Mouse (Mus musculus): ENCODE results near the gene Alox12e.
"Not testable (repeated sequence)": the region's sequence is repeated elsewhere in the genome, so short reads cannot be mapped to it uniquely, and the experiment has no call there.

Alox12e gene

DNA sequence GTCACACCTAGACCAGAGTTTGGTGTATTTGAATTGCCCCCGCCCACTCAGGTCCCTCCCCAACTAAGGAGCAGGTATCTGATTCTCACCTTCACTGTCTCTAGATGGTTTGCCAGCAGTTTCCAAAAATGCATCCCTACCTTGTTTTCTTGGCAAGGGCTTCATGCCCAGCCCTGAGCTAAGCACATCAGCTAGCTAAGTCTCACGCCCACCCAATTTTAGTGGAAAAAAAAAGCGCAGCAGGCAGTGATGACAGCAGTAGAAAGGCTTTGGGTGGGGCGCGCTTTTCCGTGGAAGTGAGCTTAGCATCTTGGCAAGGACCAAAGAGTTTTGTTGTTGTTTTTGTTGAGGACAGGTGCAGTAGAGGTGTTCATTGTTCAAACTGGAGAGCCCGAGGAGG is at the start of gene Alox12e:
Alox12e (minus strand) TSS at position 101 of the 400 bp plus-strand sequence.
- DNase-seq, result no peak

DNA sequence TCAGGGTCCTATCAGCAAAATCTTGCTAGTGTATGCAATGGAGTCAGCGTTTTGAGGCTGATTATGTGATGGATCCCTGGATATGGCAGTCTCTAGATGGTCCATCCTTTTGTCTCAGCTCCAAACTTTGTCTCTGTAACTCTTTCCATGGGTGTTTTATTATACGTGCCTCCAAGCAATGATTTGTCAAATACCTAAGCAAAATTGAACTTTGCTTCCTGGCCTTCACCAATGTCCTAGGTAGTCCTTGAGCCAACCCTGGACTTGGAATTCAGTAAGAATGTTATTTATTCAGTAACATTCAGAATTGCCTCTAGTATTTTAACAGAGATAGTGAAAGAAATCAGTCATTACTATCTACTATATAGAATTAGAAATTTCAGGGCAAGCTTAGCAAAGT is 46.2 kb upstream of the Alox12e start:
- DNase-seq, result not testable (repeated sequence)

DNA sequence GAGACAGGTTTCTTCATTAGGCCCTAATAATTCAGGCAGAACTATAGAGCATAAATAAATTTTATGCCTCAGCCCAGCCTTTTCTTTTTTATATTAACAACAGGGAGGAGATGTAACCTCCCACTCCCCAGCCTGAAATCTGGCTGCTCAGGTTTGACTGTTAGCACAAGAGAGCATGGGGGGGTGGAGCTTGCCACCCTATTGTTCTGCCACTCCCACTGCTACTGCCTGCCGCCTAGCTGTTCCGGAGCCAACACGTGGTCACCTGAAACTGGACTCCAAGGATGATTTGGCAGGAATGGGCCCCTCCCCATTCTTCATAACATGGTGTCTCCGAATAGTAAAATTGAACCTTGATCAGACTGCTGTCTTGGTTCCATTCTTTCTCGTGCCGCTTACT is 45.3 kb upstream of the Alox12e start:
- DNase-seq, result peak; percentile 40

DNA sequence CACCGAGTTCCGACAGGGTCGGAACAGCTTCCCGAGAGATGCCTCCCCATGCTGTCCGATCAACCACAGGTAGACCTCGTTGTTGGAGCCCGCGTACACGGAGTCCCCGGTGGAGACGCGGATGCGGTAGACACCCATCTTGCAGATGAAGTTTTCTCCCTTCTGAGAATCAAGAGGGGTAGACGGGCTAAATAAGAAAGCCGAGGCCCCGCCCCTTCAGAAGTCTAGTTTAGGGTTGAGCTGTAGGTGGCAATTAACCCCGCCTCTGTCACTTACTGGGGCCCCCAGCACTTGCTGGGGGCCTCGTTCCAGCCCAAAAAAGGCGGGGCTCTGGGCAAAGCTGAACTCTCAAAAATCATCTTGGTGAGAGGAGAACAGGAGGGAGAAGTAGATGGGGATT is 29.4 kb upstream of the Alox12e start, which contains the start of gene Alox15:
Alox15 (minus strand) TSS at position 164 of the 400 bp plus-strand sequence.
- DNase-seq, result no peak

DNA sequence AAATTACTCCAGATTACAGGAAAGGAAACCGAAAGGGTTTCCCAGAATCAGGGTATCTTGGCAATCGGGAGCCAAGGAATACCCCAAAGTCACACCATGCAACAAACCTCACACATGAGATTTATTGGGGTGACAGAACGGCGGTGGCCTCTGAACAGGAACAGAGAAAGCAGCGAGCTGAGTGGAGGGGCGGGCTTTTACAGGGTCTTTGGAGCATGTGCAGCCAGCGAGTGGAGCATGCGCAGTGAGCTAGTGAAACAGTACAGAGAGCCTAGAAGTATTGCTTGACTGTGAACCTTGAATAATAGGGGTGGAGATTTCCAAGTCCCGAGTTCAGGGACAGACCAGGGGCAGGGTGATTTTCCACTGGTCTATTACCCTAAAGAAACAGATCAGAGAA is 26.2 kb upstream of the Alox12e start:
- no peak for DNase-seq

DNA sequence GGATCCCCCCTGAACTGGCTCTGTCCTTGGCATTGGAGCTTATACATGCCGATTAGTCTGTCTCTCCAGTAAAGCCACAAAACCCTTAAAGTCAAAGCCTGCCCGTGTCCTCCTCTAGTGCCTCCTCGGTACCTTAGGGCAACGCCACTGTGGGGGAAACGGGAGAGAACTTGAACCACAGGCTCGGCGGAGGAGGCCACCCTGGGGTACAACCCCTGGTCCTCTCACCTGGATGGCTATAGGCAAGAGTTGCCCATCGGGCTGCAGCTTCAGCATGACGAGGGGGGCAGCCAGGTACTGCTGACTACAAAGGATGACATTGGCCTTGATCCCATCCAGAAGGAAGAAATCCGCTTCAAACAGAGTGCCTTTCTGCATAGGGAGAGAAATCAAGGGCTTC is 25.4 kb upstream of the Alox12e start:
- DNase-seq, result no peak

DNA sequence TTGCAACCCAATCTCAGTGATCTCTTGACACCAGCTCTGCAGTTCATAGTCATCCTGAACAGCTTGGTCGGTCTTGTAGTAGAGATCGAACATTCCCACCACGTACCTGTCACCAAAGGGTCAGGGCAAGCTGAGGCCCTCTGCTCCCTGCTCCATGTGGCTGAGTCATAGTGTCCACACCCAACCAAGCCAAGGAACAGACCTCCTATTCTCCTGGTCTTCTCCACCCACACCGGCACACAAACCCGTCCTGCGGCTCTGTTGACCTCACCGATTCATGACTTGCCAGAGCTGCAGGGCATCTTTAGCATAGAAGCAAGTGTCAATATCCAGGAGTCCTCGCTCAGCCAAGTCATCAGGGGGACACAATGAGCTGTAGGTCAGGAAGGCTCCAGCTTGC is 23.1 kb upstream of the Alox12e start:
- no peak for DNase-seq

DNA sequence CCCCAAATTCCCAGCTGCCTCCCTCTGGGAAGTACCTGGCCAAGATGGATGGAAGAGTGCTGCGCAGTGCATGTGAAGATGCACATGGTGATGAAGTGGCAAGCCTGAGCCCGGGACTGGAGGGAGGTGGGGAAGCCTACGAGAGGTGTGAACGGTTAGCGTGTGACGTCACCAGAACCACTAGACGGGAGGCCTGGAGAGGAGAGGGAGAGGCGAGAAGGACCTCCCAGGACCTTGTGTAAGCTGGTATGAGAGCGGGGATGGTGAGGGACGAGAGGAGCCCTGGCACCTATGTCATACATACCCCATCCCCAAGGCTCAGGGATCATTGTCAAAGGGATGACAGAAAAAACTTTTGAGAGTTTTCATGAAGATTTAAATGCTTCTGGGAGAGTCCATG is 22.6 kb upstream of the Alox12e start:
- DNase-seq, result no peak

DNA sequence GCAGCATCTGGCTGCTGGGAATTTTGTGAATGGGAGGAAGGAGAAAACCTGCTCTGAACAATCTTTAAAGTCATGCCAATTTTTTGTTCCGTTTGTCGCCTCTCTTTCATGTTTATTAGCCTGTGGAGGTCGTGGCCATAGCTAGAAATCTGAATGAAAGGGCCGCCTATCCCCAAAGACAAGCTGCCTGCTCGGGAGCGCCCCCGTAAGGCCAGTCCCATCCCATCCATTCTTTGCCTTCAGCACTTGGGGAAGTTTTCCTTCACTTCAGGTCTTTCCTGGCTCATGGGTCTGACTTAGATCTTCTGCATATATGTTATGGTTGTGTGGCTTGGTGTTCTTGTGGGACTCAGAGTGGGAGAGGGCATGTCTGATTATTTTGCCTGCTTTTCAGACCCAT is 17.1 kb upstream of the Alox12e start:
- no peak for DNase-seq

DNA sequence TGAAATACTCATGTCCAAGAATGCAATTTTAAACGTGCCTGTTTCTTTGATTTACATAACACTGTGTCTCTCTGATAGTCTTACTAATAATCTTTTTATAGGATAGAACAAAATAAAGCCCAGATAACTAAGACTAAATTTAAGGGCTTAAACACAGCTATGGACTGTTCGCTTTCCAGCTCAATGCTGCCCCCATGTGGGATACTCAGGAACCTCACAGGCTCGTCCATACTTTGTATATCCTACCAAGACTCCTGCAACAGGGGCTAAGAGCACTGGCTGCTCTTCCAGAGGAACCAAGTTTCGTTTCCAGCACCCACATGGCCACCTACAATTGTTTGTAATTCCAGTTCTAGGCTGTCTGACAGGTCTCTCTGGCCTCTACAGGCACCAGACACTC is 12.0 kb upstream of the Alox12e start:
- DNase-seq, result peak; percentile 21

DNA sequence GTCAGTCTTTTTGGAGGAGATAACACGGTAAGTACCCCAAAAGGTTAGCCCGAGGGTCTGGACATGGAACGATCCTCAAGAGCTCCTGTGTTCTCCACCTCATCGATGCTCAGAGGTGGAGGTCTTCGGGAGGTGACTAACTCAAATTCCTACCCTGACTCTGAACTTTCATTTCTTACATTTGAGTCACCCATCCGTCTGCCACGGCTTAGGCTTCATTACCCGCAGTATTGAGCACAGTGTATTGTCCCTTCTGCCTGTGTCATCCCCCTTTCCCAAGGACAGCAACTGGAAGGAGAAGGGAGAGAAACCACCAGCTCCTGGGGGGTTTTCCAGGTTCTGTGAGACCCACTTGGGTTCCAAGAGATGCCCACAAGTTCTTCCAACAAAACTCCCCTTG is 2.3 kb upstream of the Alox12e start:
- no peak for DNase-seq

DNA sequence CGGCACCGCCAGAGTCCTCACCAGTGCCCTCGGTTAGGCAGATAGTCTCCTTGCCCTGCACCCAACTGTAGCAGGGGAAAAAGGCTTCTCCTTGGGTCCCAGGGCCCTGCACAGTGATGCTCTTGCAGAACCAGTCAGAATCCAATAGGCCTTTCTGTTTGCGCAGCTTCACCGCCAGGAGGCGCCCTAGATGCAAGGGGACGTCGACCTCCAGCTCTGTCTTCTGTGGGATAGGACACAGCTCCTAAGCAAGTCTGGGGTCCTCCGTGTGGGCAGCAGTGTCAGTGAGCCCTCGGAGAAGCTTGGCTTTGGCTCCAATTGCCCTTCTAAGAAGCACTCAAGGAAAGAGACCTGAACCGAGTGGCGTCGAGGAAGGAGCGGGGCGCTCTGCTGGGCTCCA is 764 bp downstream of the Alox12e start:
- peak; percentile 10 for DNase-seq

DNA sequence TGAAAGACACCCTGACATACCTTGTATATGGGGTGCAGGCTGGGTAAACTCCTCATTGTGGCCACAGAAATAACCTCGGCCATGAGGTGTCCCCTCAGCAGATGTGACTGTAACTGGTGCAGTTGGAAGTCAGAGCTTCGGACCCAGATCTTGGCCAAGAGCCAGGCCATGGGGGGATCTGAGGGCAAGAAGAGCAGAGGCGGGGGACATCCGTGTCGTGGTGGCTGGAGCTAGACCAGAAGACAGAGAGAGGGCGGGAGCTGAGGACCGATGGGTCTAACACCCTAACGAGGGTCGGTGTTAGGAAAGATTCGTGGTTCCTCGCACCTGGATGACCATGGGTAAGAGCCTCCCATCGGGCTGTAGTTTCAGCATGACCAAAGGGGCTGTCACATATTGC is 2.8 kb downstream of the Alox12e start:
- DNase-seq, result no peak

DNA sequence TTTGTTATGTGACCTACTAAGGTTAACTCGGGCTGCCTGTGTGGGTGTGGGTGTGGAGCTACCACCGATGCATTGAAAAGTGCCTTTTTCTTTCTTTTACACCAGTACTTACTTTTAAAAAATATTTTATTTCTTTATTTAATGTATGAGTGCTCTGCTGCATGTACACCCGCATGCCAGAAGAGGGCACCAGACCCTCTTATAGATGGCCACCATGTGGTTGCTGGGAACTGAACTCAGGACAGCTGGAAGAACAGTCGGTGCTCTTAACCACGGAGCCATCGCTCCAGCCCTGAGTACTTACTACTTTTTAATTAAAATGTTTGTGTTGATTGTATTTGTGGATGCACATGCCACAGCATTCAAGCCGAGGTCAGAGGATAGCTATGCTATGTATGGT is 8.6 kb downstream of the Alox12e start:
- no peak for DNase-seq

DNA sequence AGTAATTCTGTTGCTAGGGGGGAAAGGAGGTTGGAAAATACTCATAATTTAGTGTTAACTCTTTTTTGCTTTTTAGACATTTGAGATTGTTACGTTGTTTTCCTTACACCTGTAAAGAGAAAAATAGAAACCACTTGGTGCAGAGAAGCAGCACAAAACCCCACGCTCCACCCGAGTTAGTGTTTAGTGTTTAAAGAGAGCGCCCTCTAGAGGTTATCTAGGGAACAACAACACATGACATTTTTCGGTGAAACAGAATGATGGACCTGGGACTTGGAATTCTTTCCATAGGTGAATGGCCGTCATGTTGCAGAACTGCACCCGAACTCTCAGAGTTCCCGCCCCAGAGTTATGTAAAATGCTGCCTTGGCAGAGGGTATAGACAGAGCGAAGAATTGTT is 13.1 kb downstream of the Alox12e start:
- DNase-seq, result peak; percentile 23

DNA sequence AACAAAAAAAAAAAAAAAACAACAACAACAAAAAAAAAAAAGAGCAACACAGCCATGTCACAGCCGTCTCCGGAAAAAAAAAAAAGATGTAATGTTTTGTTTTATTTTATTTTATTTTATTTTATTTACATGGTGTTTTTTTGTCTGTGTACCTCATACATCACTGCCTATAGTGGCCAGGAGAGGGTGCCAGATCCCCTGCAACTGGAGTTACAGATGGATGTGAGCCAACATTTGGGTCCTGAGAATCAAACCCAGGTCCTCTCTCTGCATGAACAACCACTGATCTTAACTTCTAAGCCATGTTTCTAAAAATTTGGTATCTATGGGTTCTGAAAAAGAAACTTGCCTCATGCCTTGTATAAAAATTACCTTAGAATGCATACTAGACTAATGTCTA is 14.1 kb downstream of the Alox12e start:
- DNase-seq, result no peak

DNA sequence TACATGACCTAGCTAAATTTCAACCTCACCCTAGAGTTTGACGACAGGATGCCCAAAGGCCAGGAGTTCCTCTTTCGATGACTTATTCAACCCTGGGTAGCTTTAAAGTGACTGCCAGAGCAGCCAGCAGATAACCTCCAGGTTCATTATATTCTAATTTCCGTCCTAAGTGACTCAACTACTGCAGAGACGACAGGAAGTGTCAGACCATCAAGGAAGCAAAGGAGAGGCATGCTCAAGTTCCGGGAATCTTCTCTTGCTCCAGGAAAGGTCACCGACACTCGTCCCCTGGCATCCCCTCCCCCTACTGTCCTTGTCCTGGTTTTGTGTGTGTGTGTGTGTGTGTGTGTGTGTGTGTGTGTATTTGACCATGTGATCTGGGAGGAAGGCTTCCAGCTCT is 16.3 kb downstream of the Alox12e start:
- peak; percentile 39 for DNase-seq

DNA sequence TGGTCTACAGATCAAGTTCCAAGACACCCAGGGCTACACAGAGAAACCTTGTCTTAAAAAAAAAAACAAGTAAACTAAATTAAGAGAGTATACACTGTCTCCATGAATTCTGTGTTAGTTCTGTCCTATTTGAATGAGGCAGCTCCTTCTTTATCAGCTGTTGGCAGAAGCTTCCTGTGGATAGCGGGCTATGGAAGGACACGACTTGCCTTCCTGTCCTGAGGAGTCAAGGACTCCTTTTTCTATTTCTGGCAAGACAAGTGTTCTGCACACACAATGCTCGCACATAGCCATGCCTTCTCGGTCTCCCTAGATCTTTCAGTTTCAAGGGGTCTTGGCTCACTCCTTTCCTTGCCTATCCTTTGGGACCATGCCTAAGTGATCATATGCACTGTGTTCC is 20.1 kb downstream of the Alox12e start:
- DNase-seq, result no peak

DNA sequence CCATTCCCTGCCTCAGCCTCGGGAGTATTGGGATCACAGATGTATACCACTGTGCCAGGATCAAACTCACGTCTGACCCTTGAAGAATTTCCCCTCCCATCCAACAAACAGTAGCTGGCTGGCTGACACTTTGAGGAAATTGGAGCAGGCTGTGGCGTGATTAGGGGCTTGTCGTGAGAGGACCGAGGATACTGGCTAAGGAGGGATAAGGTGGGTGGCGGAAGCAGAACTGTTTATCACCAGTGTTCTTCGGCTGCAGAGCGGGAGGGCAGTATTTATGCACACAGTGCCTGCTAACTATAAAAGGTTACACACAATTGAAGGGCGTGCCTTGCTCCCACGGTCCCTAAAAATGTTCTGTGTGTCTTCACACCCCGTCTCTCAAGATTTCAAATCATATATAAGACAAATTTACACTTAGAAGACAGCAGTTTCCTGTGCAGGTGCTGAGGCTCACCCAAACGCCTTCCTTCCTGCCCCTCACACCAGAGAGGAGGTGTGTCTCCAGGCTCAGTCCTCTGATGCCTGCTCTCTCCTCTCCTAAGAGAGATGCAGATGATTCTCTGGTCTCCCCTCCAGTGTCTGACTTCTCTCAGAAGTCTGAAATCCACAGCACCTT is 24.5 kb downstream of the Alox12e start:
- DNase-seq, result no peak

DNA sequence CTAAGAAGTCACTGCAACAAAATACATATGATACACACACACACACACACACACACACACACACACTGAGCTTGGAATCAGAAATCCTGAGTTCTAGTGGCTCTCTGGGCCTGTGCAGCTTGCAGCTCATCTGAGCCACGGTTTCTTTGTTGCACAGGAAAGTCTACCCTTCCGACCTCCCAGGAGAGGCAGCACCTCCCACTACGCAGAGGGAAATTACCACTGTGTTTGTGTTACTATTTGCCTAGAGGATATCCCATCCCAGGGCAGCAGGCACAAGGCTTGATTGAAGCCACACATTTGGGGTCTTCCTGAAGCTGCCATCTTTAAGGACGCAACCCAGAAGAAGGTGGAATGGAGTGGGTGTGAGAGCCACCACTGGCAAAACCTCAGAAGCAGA is 25.0 kb downstream of the Alox12e start:
- DNase-seq, result no peak

DNA sequence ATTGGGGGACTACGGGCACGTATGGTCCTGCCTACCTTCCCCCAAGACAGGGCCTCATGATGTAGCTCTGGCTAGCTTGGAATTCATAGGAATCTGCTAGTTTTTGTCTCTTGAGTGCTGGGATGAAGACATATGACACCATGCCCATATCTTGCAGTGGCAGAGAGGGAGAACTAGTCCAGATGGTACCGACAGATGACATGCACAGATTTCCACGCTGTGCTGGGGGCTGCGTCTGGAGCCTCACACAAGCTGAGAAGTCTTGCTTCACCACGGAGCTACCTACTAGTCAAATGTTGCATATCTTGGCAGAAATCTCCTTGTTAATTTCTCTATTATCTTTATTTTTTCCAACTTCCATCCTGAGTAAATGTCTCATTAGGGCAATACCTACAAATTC is 28.5 kb downstream of the Alox12e start:
- no peak for DNase-seq

DNA sequence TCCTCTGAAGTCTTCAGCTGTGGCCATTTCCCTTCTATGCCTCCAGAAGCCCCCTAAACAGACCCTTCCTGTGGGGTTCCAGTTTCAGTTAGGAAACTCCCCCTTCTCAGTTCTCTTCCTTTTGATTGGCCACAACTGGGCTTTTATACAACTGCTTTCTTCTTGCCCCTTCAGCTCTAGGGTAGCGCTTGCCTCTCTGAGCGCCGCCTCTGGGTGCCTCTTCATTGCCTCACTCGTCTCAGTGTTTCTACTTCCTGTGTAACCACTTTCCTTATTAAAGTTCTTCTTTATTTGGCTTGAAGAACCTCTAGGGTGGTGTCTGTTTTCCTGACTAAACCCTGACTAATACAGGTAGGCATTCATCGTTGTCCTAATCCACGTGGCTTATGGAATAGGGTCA is 31.2 kb downstream of the Alox12e start:
- no peak for DNase-seq

DNA sequence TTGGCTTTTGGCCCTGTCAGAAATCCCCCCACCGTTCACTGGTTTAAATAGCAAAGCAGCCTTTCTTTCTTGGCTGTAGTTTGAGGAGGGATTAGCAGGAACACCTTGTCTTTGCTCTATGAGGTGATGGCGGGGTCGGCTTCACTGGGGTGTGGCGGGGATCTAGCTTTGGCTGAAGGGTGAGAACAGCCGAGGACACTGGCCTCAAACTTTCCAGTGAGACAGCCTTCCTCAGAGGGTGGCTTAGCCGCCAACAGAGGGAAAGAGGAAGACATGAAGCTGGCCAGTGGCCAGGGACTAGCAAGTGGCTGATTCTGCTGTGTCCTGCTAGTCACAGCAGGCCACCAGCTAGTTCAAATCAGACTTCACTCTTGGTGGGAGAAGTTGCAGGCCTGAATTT is 33.2 kb downstream of the Alox12e start:
- DNase-seq, result no peak

DNA sequence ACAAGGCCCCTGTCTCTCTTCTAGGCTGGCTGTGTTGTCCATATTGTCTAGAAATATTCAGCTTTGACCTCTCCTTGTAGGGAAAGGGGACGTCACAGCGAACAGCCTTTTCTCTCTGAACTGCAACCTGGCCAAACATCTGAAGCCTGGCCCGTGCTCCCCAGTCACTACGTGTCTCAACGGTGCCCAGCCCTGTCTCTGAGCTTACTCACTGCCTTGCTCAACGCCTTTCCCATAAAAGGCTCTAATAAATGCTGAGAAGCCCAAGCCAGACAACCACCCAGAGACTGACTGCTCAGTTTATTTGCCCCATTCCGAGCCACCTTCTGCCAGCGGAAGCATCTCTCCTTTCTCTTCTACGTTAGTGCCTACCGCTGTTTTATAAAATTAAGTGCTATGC is 34.3 kb downstream of the Alox12e start:
- no peak for DNase-seq

DNA sequence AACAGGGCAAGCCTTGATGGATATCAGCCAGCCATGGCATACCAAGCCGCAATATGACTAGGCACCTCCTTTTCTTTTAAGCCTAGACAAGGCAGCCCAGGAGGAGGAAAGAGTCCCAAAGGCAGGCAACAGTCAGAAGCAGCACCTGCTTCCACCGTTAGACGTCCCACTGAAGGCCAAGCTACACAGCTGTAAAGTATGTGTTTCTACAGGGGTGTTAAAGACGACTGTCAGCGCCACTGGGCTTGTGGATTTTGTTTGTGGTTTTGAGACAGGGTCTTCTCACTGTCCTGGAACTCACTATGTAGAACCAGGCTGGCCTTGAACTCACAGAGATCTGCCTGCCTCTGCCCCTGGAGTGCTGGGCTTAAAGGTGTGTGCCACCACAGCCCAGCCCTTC is 36.7 kb downstream of the Alox12e start:
- DNase-seq, result no peak

DNA sequence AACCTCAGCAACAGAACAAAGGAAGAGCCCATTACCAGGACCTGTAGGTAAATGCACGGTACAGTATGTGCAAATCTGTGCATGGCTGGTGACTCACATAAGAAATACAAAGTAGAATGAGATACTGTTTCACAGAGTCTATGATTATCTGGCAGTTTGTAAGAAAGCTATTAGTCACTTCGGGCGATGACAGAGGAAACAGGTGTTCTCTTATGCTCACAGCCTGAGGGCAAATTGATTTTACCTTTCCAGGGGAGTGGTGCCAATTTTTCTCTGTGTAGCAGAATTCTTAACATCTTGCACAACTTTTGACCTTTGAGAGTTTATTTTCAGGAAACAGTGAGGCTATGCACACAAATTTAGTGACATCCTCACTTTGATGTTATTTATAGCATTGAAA is 37.7 kb downstream of the Alox12e start:
- no peak for DNase-seq
